In the genomic region with DNA sequence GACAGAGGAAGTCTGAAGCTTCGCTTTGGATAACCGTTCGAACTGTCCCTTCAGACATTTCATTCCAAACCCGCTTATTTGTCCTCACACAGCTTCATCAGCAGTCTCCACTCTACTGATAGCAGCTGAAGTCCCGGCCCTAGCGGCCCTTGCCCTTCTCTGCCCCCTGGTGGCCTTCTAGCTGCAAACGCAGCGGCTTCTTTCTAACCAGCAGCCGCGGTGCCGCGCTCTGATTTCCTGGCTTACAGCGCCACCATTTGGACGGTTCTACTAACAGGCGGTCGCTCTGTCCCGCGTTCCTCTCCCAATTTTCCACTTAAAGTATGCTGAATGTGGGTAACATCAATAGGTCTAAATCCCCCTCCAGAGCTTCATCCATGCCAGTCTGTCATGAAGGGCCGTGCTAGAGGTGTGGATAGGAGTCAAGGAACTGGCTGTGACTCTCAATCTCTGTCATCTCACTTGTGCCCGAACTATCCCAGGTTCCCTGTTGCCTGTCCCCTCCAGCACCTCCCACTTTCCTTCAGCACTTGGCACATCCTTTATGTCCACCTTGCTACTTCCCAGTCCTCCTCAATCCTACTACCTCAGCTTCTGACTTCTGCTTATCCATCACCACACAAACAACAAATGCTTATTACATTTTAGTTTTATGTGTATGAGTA, we compare ENCODE assay signal across 9 mouse cellular contexts. TPM values are rescaled to one million over a fixed set of nuclear protein-coding genes. Genes with fewer than 3 reads are reported as not detected.
DNase-seq lines count a peak whose midpoint lies in the region; ATAC-seq and TF ChIP-seq lines count a peak whose summit lies in the region.
"Had no signal": no experiment of that assay in that cellular context is flagged by ENCODE, and none has a peak within 500 bp of the region (broad histone marks: within the 10 kb centered on the region; RNA-seq: fewer than 3 reads in every experiment).

No protein-coding gene starts in this region.

- H3K4me1 ChIP-seq in CH12.LX (ENCODE audit: control insufficient read depth in 1 of 2, insufficient read depth in 2 of 2) = peaks cover 15 to 54% of the 10 kb centered on the region in 2 experiments
- no peaks in the 10 kb centered on the region for H3K4me1 ChIP-seq in forebrain, embryonic 12.5 days
- 0 out of 2 replicates have a peak, but pooled peaks cover 2% of the 10 kb centered on the region for H3K4me1 ChIP-seq in heart, postnatal 0 days (ENCODE audit: control insufficient read depth, insufficient read depth)
- peaks cover 0 to 11% of the 10 kb centered on the region in 2 experiments; a peak in 1 of 4 replicates for H3K4me1 ChIP-seq in liver, embryonic 14.5 days (replicated peaks; ENCODE audit: control insufficient read depth in 2 of 2, insufficient read depth in 2 of 2, low read length in 1 of 2)
- H3K4me1 ChIP-seq in neural tube, embryonic 12.5 days = no peaks in the 10 kb centered on the region
- peaks cover 3% of the 10 kb centered on the region; the same call in 1 of the 2 replicates for H3K4me1 ChIP-seq in stomach, postnatal 0 days (replicated peaks; ENCODE audit: control insufficient read depth, insufficient read depth)

- peak; percentile 96 for DNase-seq in CH12.LX (ENCODE audit: extremely low read depth)
- peak; percentile 89 for DNase-seq in c-Kit-positive CD71-positive TER-119-negative erythroid progenitor cells, embryonic 14.5 days (ENCODE audit: low read depth)
- peak; percentile 95 for DNase-seq in heart, postnatal 0 days (ENCODE audit: low spot score)
- peak; percentile 92 to 97 for DNase-seq in kidney, postnatal 36 days
- peak; percentile 66 to 77 (median 72) for DNase-seq in liver, embryonic 14.5 days (ENCODE audit: low read depth in 3 of 3, low spot score in 3 of 3)
- peak; percentile 94 for DNase-seq in stomach, postnatal 0 days (ENCODE audit: low spot score)

- peaks cover 3% of the 10 kb centered on the region for H3K9me3 ChIP-seq in CH12.LX (replicated peaks; ENCODE audit: low read length)
- H3K9me3 ChIP-seq in forebrain, embryonic 12.5 days = no peaks in the 10 kb centered on the region
- no peaks in the 10 kb centered on the region for H3K9me3 ChIP-seq in heart, postnatal 0 days (replicated peaks; ENCODE audit: control insufficient read depth, low read length)
- H3K9me3 ChIP-seq in liver, embryonic 14.5 days (ENCODE audit: control insufficient read depth, low read length) = no peaks in the 10 kb centered on the region
- no peaks in the 10 kb centered on the region for H3K9me3 ChIP-seq in neural tube, embryonic 12.5 days
- no peaks in the 10 kb centered on the region for H3K9me3 ChIP-seq in stomach, postnatal 0 days (ENCODE audit: control insufficient read depth, low read length)

- H3K9ac ChIP-seq in CH12.LX (ENCODE audit: insufficient read depth, low read depth) = no peak overlapping the region
- no peak overlapping the region for H3K9ac ChIP-seq in forebrain, embryonic 12.5 days
- H3K9ac ChIP-seq in heart, postnatal 0 days (replicated peaks; ENCODE audit: low read depth, low read length) = no peak overlapping the region
- H3K9ac ChIP-seq in liver, embryonic 14.5 days (replicated peaks) = no peak overlapping the region
- H3K9ac ChIP-seq in neural tube, embryonic 12.5 days = no peak overlapping the region
- no peak overlapping the region for H3K9ac ChIP-seq in stomach, postnatal 0 days (ENCODE audit: low read length)

- H3K4me2 ChIP-seq in CH12.LX (ENCODE audit: insufficient read depth, low read depth, poor library complexity, severe bottlenecking) = peak overlapping the region; percentile 62
- no peak overlapping the region for H3K4me2 ChIP-seq in forebrain, embryonic 12.5 days
- no peak overlapping the region for H3K4me2 ChIP-seq in heart, postnatal 0 days (ENCODE audit: low read depth, low read length)
- no peak overlapping the region for H3K4me2 ChIP-seq in liver, embryonic 14.5 days (ENCODE audit: low read depth)
- H3K4me2 ChIP-seq in neural tube, embryonic 12.5 days (replicated peaks) = no peak overlapping the region
- no peak overlapping the region for H3K4me2 ChIP-seq in stomach, postnatal 0 days (replicated peaks; ENCODE audit: low read depth)

- TF ChIP-seq RAD21 in CH12.LX (IDR thresholded peaks at IDR 0.05; ENCODE audit: low read depth, low read length) = no peak; the same call in none of the 2 replicates

- no peaks in the 10 kb centered on the region for H3K36me3 ChIP-seq in CH12.LX (replicated peaks in 1 of 2; ENCODE audit: control insufficient read depth in 1 of 2, insufficient read depth in 1 of 2, low read length in 1 of 2)
- H3K36me3 ChIP-seq in forebrain, embryonic 12.5 days (replicated peaks) = no peaks in the 10 kb centered on the region
- H3K36me3 ChIP-seq in heart, postnatal 0 days (replicated peaks; ENCODE audit: control insufficient read depth, insufficient read depth, low read length) = no peaks in the 10 kb centered on the region
- H3K36me3 ChIP-seq in liver, embryonic 14.5 days (replicated peaks; ENCODE audit: control insufficient read depth, insufficient read depth, low read depth) = no peaks in the 10 kb centered on the region
- no peaks in the 10 kb centered on the region for H3K36me3 ChIP-seq in neural tube, embryonic 12.5 days
- H3K36me3 ChIP-seq in stomach, postnatal 0 days (ENCODE audit: control insufficient read depth, insufficient read depth, low read length) = no peaks in the 10 kb centered on the region

- 5% methylated on average over 20 of the region's 20 CpGs for WGBS in forebrain, embryonic 12.5 days
- WGBS in heart, postnatal 0 days = 4% methylated on average over 20 of the region's 20 CpGs
- WGBS in liver, embryonic 14.5 days (ENCODE audit: insufficient replicate concordance) = 3% methylated on average over 20 of the region's 20 CpGs
- 9% methylated on average over 20 of the region's 20 CpGs for WGBS in neural tube, embryonic 12.5 days
- whole genome bisulfite sequencing in stomach, postnatal 0 days = 4% methylated on average over 20 of the region's 20 CpGs

- peaks cover 51% of the 10 kb centered on the region for H3K27me3 ChIP-seq in CH12.LX (replicated peaks)
- H3K27me3 ChIP-seq in forebrain, embryonic 12.5 days = peaks cover 28% of the 10 kb centered on the region
- 0 out of 2 replicates have a peak, but pooled peaks cover 4% of the 10 kb centered on the region for H3K27me3 ChIP-seq in heart, postnatal 0 days (ENCODE audit: control insufficient read depth, insufficient read depth, low read length)
- H3K27me3 ChIP-seq in liver, embryonic 14.5 days (ENCODE audit: control insufficient read depth, insufficient read depth, low read length) = no peaks in the 10 kb centered on the region; the same call in 1 of the 2 replicates
- peaks cover 11% of the 10 kb centered on the region for H3K27me3 ChIP-seq in neural tube, embryonic 12.5 days (replicated peaks)
- H3K27me3 ChIP-seq in stomach, postnatal 0 days (ENCODE audit: control insufficient read depth, insufficient read depth, low read length) = no peaks in the 10 kb centered on the region

- no peak overlapping the region for H3K27ac ChIP-seq in CH12.LX (ENCODE audit: insufficient read depth, low read depth)
- H3K27ac ChIP-seq in forebrain, embryonic 12.5 days = no peak overlapping the region
- H3K27ac ChIP-seq in heart, postnatal 0 days (ENCODE audit: low read depth) = no peak overlapping the region
- H3K27ac ChIP-seq in liver, embryonic 14.5 days = no peak overlapping the region
- H3K27ac ChIP-seq in neural tube, embryonic 12.5 days = no peak overlapping the region
- H3K27ac ChIP-seq in stomach, postnatal 0 days (replicated peaks) = no peak overlapping the region
- H3K27ac ChIP-seq: macrophage had no signal

- H3K79me2 ChIP-seq in CH12.LX (replicated peaks; ENCODE audit: control insufficient read depth, extremely low read depth, insufficient read depth, poor library complexity, severe bottlenecking) = no peaks in the 10 kb centered on the region

- peak; percentile 85 for ATAC-seq in forebrain, embryonic 12.5 days (ENCODE audit: low FRiP score)
- ATAC-seq in heart, postnatal 0 days (ENCODE audit: insufficient read depth, low read depth) = peak; percentile 88
- peak; percentile 75 for ATAC-seq in liver, embryonic 14.5 days (ENCODE audit: insufficient read depth)
- ATAC-seq in neural tube, embryonic 12.5 days (ENCODE audit: low FRiP score, low read depth) = peak; percentile 79
- ATAC-seq in stomach, postnatal 0 days (ENCODE audit: low FRiP score, low TSS enrichment) = peak; percentile 78

- H3K4me3 ChIP-seq in CH12.LX (replicated peaks in 1 of 3; ENCODE audit: low read depth in 2 of 3, low read length in 2 of 3, poor library complexity in 1 of 3) = no peak overlapping the region
- no peak overlapping the region for H3K4me3 ChIP-seq in forebrain, embryonic 12.5 days (replicated peaks)
- H3K4me3 ChIP-seq in heart, postnatal 0 days (ENCODE audit: low read depth, low read length) = no peak overlapping the region
- H3K4me3 ChIP-seq in liver, embryonic 14.5 days (ENCODE audit: insufficient read depth in 1 of 2, low read depth in 2 of 2, low read length in 2 of 2) = no peak overlapping the region
- H3K4me3 ChIP-seq in neural tube, embryonic 12.5 days = no peak overlapping the region
- H3K4me3 ChIP-seq in stomach, postnatal 0 days (ENCODE audit: low read depth, low read length) = no peak overlapping the region

- 0 out of 2 replicates have a peak, but pooled peaks have one; percentile 19 for TF ChIP-seq POLR2A in CH12.LX (IDR thresholded peaks at IDR 0.05; ENCODE audit: low read depth, low read length)

- peak; percentile 91 to 100 for TF ChIP-seq CTCF in CH12.LX (conservative IDR thresholded peaks at IDR 0.05 in 1 of 2, IDR thresholded peaks at IDR 0.05 in 1 of 2; ENCODE audit: low read depth in 2 of 2, low read length in 2 of 2)
- TF ChIP-seq CTCF in heart, postnatal 0 days (IDR thresholded peaks at IDR 0.05; ENCODE audit: low read depth) = peak; percentile 99
- peak; percentile 99 for TF ChIP-seq CTCF in liver, embryonic 14.5 days (IDR thresholded peaks at IDR 0.05; ENCODE audit: low read depth)
- TF ChIP-seq CTCF in stomach, postnatal 0 days (IDR thresholded peaks at IDR 0.05; ENCODE audit: low read depth) = peak; percentile 100

- peak; percentile 32; the same call in 1 of the 2 replicates for TF ChIP-seq EP300 in CH12.LX (IDR thresholded peaks at IDR 0.05; ENCODE audit: low read length)
- TF ChIP-seq EP300 in heart, postnatal 0 days (IDR thresholded peaks at IDR 0.05; ENCODE audit: low read depth) = no peak
- no peak for TF ChIP-seq EP300 in liver, embryonic 14.5 days (IDR thresholded peaks at IDR 0.05; ENCODE audit: low read depth)
- TF ChIP-seq EP300 in stomach, postnatal 0 days (optimal IDR thresholded peaks at IDR 0.05) = no peak

- in situ Hi-C loops in CH12.LX (cut with MboI; ENCODE audit: low pct_ligation_motif_present, low pct_unique_long_range_greater_than_20kb, low sequenced_read_pairs) = loop anchor here (5.0 to 10.0 kb wide), 3 partner anchors 73 to 631 kb away; a partner anchor contains a TSS

- dilution Hi-C loops in CH12.LX (cut with MboI; ENCODE audit: extremely low pct_ligation_motif_present, extremely low pct_unique_long_range_greater_than_20kb, low sequenced_read_pairs) = no loop called here

RNA-seq across cellular contexts. Expression of a gene that starts 7.8 kb away (rescaled TPM):
- total RNA-seq in CH12.LX (2012; rRNA removed) (507 and 555 TPM in 2 replicates), CH12.LX (2014; rRNA removed) (492 and 536 TPM in 2 replicates)
- polyA plus RNA-seq in CH12.LX (2012; ENCODE audit: insufficient read length, low read depth) = 652 and 950 TPM in 2 replicates
- 109 TPM in 2 replicates for polyA plus RNA-seq in forebrain, embryonic 12.5 days (2016; fragmentation: Nextera tagmentation; extraction: Ambion mirVana)
- total RNA-seq in heart, postnatal 0 days (2014; rRNA removed; ENCODE audit: low replicate concordance) = 109 and 110 TPM in 2 replicates
- 40.6 and 46.0 TPM in 2 replicates for polyA plus RNA-seq in heart, postnatal 0 days (2015; fragmentation: Nextera tagmentation; extraction: Ambion mirVana)
- polyA plus RNA-seq in liver, embryonic 14.5 days (2012; rRNA removed) = 42.8 and 66.4 TPM in 2 replicates
- polyA plus RNA-seq in liver, embryonic 14.5 days (2014; fragmentation: Nextera tagmentation; extraction: Ambion mirVana) = 47.8 and 57.5 TPM in 2 replicates
- 89.2 and 92.3 TPM in 2 replicates for polyA plus RNA-seq in neural tube, embryonic 12.5 days (2016; fragmentation: Nextera tagmentation; extraction: Ambion mirVana)
- polyA plus RNA-seq in stomach, postnatal 0 days (2015; fragmentation: Nextera tagmentation; extraction: Ambion mirVana) = 46.5 and 48.4 TPM in 2 replicates

RNA-seq across cellular contexts. Expression of a gene that starts 34.4 kb away (rescaled TPM):
- total RNA-seq in CH12.LX (2012; rRNA removed) = 0.08 and 0.13 TPM in 2 replicates
- total RNA-seq in CH12.LX (2014; rRNA removed) = not detected in 2 replicates
- 0.34 and 0.49 TPM in 2 replicates for polyA plus RNA-seq in CH12.LX (2012; ENCODE audit: insufficient read length, low read depth)
- 7.9 and 8.2 TPM in 2 replicates for polyA plus RNA-seq in forebrain, embryonic 12.5 days (2016; fragmentation: Nextera tagmentation; extraction: Ambion mirVana)
- 40.3 and 57.9 TPM in 2 replicates for total RNA-seq in heart, postnatal 0 days (2014; rRNA removed; ENCODE audit: low replicate concordance)
- polyA plus RNA-seq in heart, postnatal 0 days (2015; fragmentation: Nextera tagmentation; extraction: Ambion mirVana) = 21.9 and 24.6 TPM in 2 replicates
- polyA plus RNA-seq in liver, embryonic 14.5 days (2012; rRNA removed) = 4.9 and 5.2 TPM in 2 replicates
- polyA plus RNA-seq in liver, embryonic 14.5 days (2014; fragmentation: Nextera tagmentation; extraction: Ambion mirVana) = 3.7 and 4.3 TPM in 2 replicates
- 13.0 and 13.5 TPM in 2 replicates for polyA plus RNA-seq in neural tube, embryonic 12.5 days (2016; fragmentation: Nextera tagmentation; extraction: Ambion mirVana)
- 11.9 and 15.5 TPM in 2 replicates for polyA plus RNA-seq in stomach, postnatal 0 days (2015; fragmentation: Nextera tagmentation; extraction: Ambion mirVana)

RNA-seq across cellular contexts. Expression of a gene that starts 37.8 kb away (rescaled TPM):
- 0.13 and 0.21 TPM in 2 replicates for total RNA-seq in CH12.LX (2012; rRNA removed)
- total RNA-seq in CH12.LX (2014; rRNA removed) = not detected in 2 replicates
- polyA plus RNA-seq in CH12.LX (2012; ENCODE audit: insufficient read length, low read depth) = not detected in 2 replicates
- 9.4 and 13.6 TPM in 2 replicates for polyA plus RNA-seq in forebrain, embryonic 12.5 days (2016; fragmentation: Nextera tagmentation; extraction: Ambion mirVana)
- total RNA-seq in heart, postnatal 0 days (2014; rRNA removed; ENCODE audit: low replicate concordance) = 12.9 and 75.9 TPM in 2 replicates
- polyA plus RNA-seq in heart, postnatal 0 days (2015; fragmentation: Nextera tagmentation; extraction: Ambion mirVana) = 15.0 and 15.3 TPM in 2 replicates
- 25.8 and 31.5 TPM in 2 replicates for polyA plus RNA-seq in liver, embryonic 14.5 days (2012; rRNA removed)
- 86.9 and 87.6 TPM in 2 replicates for polyA plus RNA-seq in liver, embryonic 14.5 days (2014; fragmentation: Nextera tagmentation; extraction: Ambion mirVana)
- polyA plus RNA-seq in neural tube, embryonic 12.5 days (2016; fragmentation: Nextera tagmentation; extraction: Ambion mirVana) = 4.1 and 4.2 TPM in 2 replicates
- polyA plus RNA-seq in stomach, postnatal 0 days (2015; fragmentation: Nextera tagmentation; extraction: Ambion mirVana) = 715 and 753 TPM in 2 replicates
- polyA plus RNA-seq: macrophage had no signal
